Mouse (Mus musculus) limb, embryonic 10.5 days (tissue): ENCODE data around the gene Nmnat3. TPM values are rescaled to one million over a fixed set of nuclear protein-coding genes. Genes with fewer than 3 reads are reported as not detected.
A peak's percentile ranks its signal among the peaks of the same experiment; 100 is the strongest.
"Not testable (repeated sequence)": the region's sequence is repeated elsewhere in the genome, so short reads cannot be mapped to it uniquely, and the experiment has no call there.

Source experiments
- DNase-seq: peaks from one replicate; pipeline ENCODE4 v3.0.0-alpha.2; 2017; ENCODE audit warnings: low spot score
- H3K27ac ChIP-seq: fragments of 300-500 bp; sonication (generic); 2 replicates; pipeline ENCODE4 v1.5.1; 2016; ENCODE audit warnings: mild to moderate bottlenecking
- H3K27me3 ChIP-seq: fragments of 300-500 bp; sonication (generic); 2 replicates; pipeline ENCODE4 v1.6.1; 2016; ENCODE audit warnings: low read depth, mild to moderate bottlenecking; ENCODE audit not compliant: poor library complexity, severe bottlenecking
- H3K36me3 ChIP-seq: fragments of 300-500 bp; sonication (generic); 2 replicates; pipeline ENCODE4 v1.6.1; 2016; ENCODE audit warnings: mild to moderate bottlenecking, moderate library complexity
- H3K4me1 ChIP-seq: fragments of 300-500 bp; sonication (generic); 2 replicates; pipeline ENCODE4 v1.6.1; 2016
- H3K4me3 ChIP-seq: fragments of 300-500 bp; sonication (generic); 2 replicates; pipeline ENCODE4 v1.5.1; 2016; ENCODE audit warnings: mild to moderate bottlenecking, moderate library complexity
- H3K9me3 ChIP-seq: fragments of 300-500 bp; sonication (generic); replicated peaks from 2 replicates; pipeline ENCODE4 v1.6.1; 2016; ENCODE audit warnings: mild to moderate bottlenecking
- WGBS: fragments of 180-500 bp; shearing (Covaris S2); methylation state at CpG from one replicate; pipeline ENCODE4 v1.1.7; 2016; 5-methylcytosine and 5-hydroxymethylcytosine counted together
- polyA plus RNA-seq: library from polyadenylated mRNA; unstranded; fragments of >200 nt; fragmentation: Nextera tagmentation; extraction: Ambion mirVana; gene quantifications from 2 replicates; pipeline ENCODE4 v1.2.1, GENCODE M21; 2016

Nmnat3 gene
- polyA plus RNA-seq: 2.3 and 3.6 TPM in 2 replicates

DNA sequence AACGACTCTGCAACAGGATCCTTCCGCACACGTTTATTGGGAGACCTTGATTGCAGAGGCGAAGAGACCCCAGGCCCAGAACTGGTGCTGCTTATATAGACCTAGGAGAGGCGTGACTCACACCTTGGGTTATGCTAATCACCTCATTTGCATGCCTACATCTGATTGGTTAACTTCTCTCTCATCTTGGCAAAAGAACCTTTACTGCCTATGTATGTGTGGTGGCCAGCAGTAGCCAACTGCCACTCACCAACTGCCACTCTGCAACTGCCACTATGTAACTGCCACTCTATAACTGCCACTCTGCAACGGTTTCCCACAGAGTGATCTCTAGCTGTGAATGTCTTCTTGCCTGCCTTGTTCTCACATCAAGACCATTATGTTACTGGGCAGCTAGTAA lies at the start of gene Nmnat3:
Gene Nmnat3 (plus strand): TSS at position 301 of the 400 bp plus-strand sequence.
- not testable (repeated sequence) for H3K4me1 ChIP-seq, H3K27ac ChIP-seq, H3K9me3 ChIP-seq, H3K4me3 ChIP-seq, DNase-seq, H3K36me3 ChIP-seq, H3K27me3 ChIP-seq
- 80% methylated on average over 6 of the region's 6 CpGs for WGBS

DNA sequence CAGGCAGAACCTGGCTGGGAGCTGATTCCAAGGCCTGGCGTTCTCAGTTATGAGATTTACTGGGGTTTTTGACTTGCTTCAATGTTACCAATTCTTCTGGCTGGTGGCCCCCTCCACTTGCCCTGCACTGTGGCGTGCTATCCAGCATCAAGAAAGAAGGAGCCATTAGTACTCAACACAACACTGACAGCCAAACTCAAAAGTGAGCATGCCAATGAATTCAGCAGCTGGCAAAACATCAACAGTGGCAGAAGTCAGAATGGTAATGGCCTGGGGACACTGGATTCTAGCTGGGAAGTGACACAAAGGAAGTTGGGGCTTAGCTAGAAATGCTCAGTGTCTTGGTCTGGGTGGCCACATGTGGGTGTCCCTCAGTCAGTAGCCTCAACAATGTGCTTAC lies 43.8 kb upstream of the Nmnat3 start:
- H3K27me3 ChIP-seq: no peaks in the 10 kb centered on the region
- H3K4me1 ChIP-seq: 0 out of 2 replicates have a peak, but pooled peaks cover 4% of the 10 kb centered on the region
- 90% methylated on average over 2 of the region's 2 CpGs for WGBS

DNA sequence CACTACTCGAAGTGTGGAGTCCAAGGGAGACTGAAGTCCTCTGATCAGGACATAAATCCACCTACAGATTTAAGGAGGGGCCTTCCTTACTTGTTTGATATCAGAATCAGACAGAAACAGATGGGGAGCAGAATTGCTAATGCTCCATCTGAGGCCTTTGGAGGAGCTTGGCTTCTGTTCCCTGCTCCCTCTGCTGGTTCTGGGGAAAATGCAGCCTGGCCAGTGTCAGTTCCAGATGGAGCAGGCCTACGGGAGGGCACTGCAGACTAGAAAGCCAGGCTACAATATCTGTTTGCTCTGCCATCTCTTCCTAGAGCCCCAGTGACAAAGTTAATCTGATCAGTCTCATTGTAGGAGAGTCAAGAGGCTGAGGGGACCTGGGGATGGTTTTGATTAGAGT lies 43.0 kb upstream of the Nmnat3 start:
- H3K9me3 ChIP-seq: no peaks in the 10 kb centered on the region
- H3K27ac ChIP-seq: no peak overlapping the region
- H3K27me3 ChIP-seq: no peaks in the 10 kb centered on the region
- H3K4me1 ChIP-seq: 0 out of 2 replicates have a peak, but pooled peaks cover 4% of the 10 kb centered on the region
- WGBS: 53% methylated on average over 2 of the region's 2 CpGs
- peak; percentile 37 for DNase-seq
- H3K36me3 ChIP-seq: no peaks in the 10 kb centered on the region
- H3K4me3 ChIP-seq: no peak overlapping the region

More for the DNA sequence above, 43.8 kb upstream of the Nmnat3 start:
- no peak overlapping the region for H3K27ac ChIP-seq
- no peaks in the 10 kb centered on the region for H3K9me3 ChIP-seq
- DNase-seq: no peak
- H3K36me3 ChIP-seq: no peaks in the 10 kb centered on the region
- H3K4me3 ChIP-seq: no peak overlapping the region

DNA sequence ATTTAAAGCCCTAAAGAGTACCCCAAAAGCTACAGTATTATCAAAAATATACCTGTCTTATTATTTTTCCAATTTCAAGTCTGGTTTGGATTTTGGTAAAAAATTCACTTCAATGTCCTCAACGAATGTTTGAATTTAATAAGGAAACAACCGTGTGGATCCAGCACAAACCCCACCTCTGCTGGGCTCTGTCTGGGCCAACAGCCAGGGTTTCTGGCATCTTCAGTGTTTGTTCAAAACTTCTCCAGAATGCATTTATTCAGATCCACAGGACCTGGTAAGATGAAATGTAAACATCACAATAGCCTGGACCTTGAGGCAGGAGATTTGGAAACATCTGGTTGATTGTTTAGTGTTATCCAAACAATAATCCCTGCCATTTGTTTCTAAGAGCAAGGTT lies 42.0 kb upstream of the Nmnat3 start:
- Histone ChIP-seq H3K9me3 (no peaks in the 10 kb centered on the region), H3K36me3 (no peaks in the 10 kb centered on the region), H3K4me1 (0 out of 2 replicates have a peak, but pooled peaks cover 4% of the 10 kb centered on the region), H3K4me3 (no peak overlapping the region), H3K27me3 (no peaks in the 10 kb centered on the region), H3K27ac (no peak overlapping the region)
- no peak for DNase-seq
- 89% methylated on average over 2 of the region's 2 CpGs for WGBS

DNA sequence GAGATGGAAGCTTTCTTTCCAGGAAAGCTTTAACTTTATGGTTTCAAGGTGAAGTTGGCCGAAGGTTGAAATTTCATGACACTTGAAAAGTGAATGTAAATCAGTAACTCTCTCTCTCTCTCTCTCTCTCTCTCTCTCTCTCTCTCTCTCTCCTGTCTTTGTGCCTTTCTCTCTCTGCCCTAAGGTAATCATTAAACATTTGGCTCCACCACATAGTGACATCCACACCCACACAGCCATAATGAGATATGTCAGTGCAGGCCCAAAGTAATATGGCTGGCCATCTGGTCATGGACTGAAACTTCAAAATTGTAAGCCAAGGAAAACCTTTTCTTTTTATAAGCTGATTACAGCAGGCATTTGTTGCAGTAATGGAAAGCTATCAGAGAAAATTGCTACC lies 40.9 kb upstream of the Nmnat3 start:
- H3K36me3 ChIP-seq: no peaks in the 10 kb centered on the region
- no peak overlapping the region for H3K4me3 ChIP-seq
- H3K27ac ChIP-seq: no peak overlapping the region
- H3K27me3 ChIP-seq: no peaks in the 10 kb centered on the region
- WGBS: 89% methylated on average over 1 of the region's 1 CpGs
- no peaks in the 10 kb centered on the region for H3K9me3 ChIP-seq
- H3K4me1 ChIP-seq: 0 out of 2 replicates have a peak, but pooled peaks cover 4% of the 10 kb centered on the region
- no peak for DNase-seq

DNA sequence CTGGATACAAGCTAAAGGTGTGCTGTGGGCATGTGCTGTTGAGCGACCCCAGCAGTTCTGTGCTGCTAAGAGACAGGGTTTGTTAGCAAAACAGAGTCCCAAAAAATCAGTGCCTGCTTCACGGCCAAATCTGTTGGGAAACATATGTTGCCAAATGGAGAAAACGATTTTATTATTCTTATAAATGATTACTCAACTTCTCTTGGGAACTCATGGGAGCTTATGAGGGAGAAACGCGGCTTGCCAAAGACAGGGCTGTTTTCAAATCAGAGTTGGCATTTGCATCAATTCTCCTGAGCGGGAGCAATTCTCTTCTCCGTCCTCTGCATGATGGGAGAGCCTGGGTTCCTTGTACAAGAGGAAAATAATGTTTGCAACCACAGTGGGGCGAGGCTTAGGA lies 27.0 kb upstream of the Nmnat3 start:
- no peak for DNase-seq
- 89% methylated on average over 8 of the region's 8 CpGs for WGBS

DNA sequence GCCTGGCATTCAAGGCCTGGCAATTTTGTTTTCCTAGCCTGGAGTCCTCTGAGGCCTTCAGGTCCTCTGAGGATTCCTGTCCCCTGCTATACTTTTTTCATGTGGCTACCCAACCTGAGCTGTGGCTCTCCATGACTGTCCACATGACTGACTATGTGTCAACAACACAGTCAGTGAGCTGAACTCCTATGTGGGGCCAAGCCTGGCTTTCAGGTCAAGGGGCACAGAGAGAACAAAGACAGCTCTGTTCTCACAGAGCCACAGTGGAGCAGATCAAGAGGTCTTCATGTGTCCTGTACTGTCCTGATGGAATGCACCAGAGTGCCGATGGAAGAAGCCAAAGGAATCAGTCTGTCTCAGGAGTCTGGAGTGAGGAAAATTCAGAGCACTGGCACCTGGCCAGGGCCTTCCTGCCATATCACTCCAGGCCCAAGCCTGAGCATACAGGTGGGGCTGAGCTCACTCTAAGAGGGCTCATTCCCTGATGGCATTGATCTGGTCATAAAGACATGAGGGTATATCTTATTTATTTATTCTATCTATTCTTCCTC lies 25.7 kb upstream of the Nmnat3 start:
- no peaks in the 10 kb centered on the region for H3K4me1 ChIP-seq
- H3K9me3 ChIP-seq: no peaks in the 10 kb centered on the region
- H3K27ac ChIP-seq: no peak overlapping the region
- H3K27me3 ChIP-seq: no peaks in the 10 kb centered on the region
- DNase-seq: no peak
- no peaks in the 10 kb centered on the region for H3K36me3 ChIP-seq
- H3K4me3 ChIP-seq: no peak overlapping the region
- WGBS: 61% methylated on average over 1 of the region's 1 CpGs

More for the DNA sequence above, 27.0 kb upstream of the Nmnat3 start:
- Histone ChIP-seq H3K27ac (no peak overlapping the region), H3K36me3 (no peaks in the 10 kb centered on the region), H3K9me3 (no peaks in the 10 kb centered on the region), H3K4me1 (no peaks in the 10 kb centered on the region), H3K4me3 (no peak overlapping the region), H3K27me3 (no peaks in the 10 kb centered on the region)

DNA sequence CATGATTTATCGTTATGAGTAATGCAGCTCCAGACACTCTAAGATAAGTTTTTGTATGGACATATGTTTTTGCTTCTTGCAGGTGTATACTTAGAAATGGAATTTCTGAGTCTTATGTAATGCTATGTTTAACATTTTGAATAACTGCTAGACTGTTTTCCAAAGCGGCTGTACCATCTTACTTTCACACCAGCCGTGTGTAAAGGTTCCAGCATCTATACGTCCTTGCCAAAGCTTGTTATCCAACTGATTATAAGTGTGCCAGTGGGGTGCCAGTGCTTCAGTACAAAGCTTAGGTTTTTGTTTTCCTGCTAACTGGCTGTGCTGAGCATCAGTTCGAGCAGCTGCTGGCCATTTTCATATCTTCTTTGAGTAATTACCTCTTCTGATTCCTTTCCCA lies 22.3 kb upstream of the Nmnat3 start:
- Histone ChIP-seq H3K36me3 (no peaks in the 10 kb centered on the region), H3K27me3 (no peaks in the 10 kb centered on the region), H3K4me1 (no peaks in the 10 kb centered on the region), H3K27ac (no peak overlapping the region), H3K9me3 (no peaks in the 10 kb centered on the region), H3K4me3 (no peak overlapping the region)
- no peak for DNase-seq
- 85% methylated on average over 5 of the region's 5 CpGs for WGBS

DNA sequence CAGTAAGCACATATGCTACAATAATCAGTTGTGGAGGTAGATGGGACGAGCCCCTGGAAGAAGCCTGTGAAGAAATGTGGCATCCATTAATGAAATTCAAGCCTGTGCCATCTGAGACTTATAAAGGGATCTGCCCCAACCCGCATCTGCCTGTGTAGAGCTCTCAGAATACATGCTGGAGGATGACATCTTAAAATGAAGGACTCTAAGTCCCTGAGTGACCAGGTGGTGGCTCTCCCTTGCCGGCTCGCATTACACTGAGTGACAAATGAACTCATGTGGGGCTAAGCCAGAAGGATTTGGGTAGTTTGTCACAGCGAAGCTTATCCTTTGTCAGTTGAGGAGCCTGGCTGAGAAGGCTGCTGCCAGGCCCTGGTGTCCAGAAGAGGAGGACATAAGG lies 14.5 kb upstream of the Nmnat3 start:
- no peak for DNase-seq
- 49% methylated on average over 5 of the region's 5 CpGs for WGBS
- no peak overlapping the region for H3K4me3 ChIP-seq
- no peaks in the 10 kb centered on the region for H3K36me3 ChIP-seq
- no peaks in the 10 kb centered on the region for H3K27me3 ChIP-seq
- H3K27ac ChIP-seq: no peak overlapping the region
- H3K9me3 ChIP-seq: no peaks in the 10 kb centered on the region
- peaks cover 5% of the 10 kb centered on the region; the same call in 1 of the 2 replicates for H3K4me1 ChIP-seq

DNA sequence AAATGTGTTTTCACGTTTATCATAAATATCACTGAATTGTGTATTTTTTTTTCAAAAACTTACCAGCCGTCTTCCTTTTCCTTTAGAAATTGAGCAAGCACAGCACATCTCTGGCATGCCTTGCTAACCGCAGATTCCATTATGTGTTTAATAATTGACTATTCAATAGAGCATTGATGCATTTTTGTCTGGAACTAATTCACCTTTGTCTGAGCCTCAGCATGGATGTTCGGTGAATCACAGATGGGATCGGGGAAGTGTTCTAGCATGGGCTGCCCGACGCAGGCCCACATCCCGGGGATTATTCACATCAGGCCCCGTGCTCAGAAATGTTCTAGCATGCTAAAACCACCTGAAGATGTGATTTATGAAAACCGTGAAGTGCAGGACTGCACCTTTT lies 12.2 kb upstream of the Nmnat3 start:
- Histone ChIP-seq H3K9me3 (no peaks in the 10 kb centered on the region), H3K4me3 (no peak overlapping the region), H3K36me3 (no peaks in the 10 kb centered on the region), H3K27me3 (no peaks in the 10 kb centered on the region), H3K27ac (no peak overlapping the region), H3K4me1 (peaks cover 5% of the 10 kb centered on the region; the same call in 1 of the 2 replicates)
- WGBS: 92% methylated on average over 10 of the region's 10 CpGs
- no peak for DNase-seq

DNA sequence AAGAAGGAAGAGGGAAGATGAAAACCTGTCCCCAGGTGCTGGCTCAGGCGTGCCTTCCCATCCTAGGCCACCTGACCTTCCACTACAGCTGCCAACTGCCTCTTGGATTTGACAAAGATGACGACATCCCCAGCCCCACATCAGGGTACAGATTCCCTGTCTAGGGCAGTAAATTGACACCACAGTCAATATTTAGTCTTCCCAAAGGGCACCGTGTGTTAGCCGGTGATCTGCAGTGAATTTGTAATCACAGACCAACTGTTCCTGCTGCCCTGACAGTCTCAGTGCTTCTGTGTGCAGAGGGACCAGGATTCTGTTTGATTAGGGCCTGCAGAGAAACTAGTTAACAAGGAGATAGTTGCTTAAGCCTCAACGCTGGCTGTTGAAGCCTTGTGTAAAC lies 7.1 kb upstream of the Nmnat3 start:
- DNase-seq: no peak
- Histone ChIP-seq H3K4me3 (no peak overlapping the region), H3K9me3 (no peaks in the 10 kb centered on the region), H3K4me1 (no peaks in the 10 kb centered on the region), H3K27me3 (no peaks in the 10 kb centered on the region), H3K27ac (no peak overlapping the region), H3K36me3 (no peaks in the 10 kb centered on the region)
- 72% methylated on average over 5 of the region's 5 CpGs for WGBS

DNA sequence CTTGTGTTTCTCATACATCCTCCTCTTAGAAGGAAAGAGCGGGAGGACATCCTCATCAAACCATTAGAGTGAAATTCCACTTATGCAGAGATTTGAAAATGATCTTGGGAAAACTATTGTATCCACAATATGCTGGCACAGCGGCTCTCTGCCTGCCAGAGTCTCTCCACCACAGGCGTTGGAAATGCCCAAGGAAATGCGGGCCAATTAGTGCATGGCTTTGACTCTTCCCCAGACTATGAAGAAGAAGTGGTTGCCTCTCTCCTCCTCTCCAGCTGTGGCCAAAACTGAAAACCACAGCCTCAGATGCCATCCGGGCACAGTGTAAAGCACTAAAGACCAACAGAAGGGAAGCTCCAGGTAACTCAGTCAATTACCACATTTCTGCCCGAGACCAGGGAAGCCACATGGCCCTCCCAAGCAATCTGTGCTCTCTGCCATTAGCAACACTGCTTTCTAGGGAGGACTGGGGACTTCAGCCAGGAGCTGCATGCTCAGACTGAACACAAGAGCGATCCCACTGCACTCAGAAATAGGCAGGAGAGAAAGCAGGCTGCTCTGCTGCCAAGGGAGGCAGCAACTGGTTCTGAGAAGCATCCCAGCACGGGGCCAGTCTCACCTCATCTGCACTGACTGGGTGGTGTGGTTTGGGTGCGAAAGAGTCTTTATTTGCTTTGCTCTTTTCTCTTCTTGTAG lies 1.5 kb upstream of the Nmnat3 start:
- Histone ChIP-seq H3K27me3 (no peaks in the 10 kb centered on the region), H3K4me1 (no peaks in the 10 kb centered on the region), H3K27ac (no peak overlapping the region), H3K4me3 (no peak overlapping the region), H3K36me3 (no peaks in the 10 kb centered on the region), H3K9me3 (no peaks in the 10 kb centered on the region)
- no peak for DNase-seq
- WGBS: 87% methylated on average over 9 of the region's 9 CpGs

DNA sequence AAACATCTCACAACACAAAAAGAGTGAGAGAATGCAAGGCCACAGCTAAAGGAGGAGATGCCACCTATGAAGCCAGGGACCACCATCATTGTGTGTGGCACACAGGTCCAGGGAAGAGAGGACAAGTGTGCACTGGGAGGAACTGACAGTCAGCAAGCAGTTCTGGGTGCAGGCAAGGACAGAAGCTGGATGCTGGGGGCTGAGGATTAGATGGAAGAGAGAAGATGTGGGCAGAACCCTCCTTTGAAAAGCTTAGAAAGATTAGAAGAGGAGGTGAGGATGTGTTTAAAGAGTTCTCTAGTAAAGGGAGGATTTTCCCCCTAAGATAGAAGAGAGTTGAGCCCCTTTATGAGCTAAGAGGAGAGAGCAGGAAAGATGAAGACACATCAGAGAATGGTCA lies 2.4 kb downstream of the Nmnat3 start:
- no peak overlapping the region for H3K4me3 ChIP-seq
- H3K27me3 ChIP-seq: no peaks in the 10 kb centered on the region
- H3K27ac ChIP-seq: no peak overlapping the region
- no peak for DNase-seq
- H3K36me3 ChIP-seq: no peaks in the 10 kb centered on the region
- H3K4me1 ChIP-seq: no peaks in the 10 kb centered on the region
- H3K9me3 ChIP-seq: no peaks in the 10 kb centered on the region
